8 mouse cellular contexts compared by ENCODE assay signal in genomic region chr16:4541033-4541432, GRCm38 (mm10). TPM values are rescaled to one million over a fixed set of nuclear protein-coding genes. Genes with fewer than 3 reads are reported as not detected.
DNase-seq lines count a peak whose midpoint lies in the region; ATAC-seq and TF ChIP-seq lines count a peak whose summit lies in the region.

No protein-coding gene starts in this region.

- H3K9ac ChIP-seq in lung, postnatal 0 days (replicated peaks; ENCODE audit: low read depth), result no peak overlapping the region
- H3K9ac ChIP-seq in forebrain, embryonic 12.5 days, result no peak overlapping the region
- H3K9ac ChIP-seq in limb, embryonic 14.5 days (ENCODE audit: low read depth, low read length, severe bottlenecking), result peak overlapping the region; percentile 54; the same call in 1 of the 2 replicates
- H3K9ac ChIP-seq in stomach, embryonic 15.5 days, result no peak overlapping the region

- no peaks in the 10 kb centered on the region for H3K27me3 ChIP-seq in lung, postnatal 0 days (replicated peaks; ENCODE audit: insufficient read depth, low read length)
- no peaks in the 10 kb centered on the region for H3K27me3 ChIP-seq in forebrain, embryonic 12.5 days
- H3K27me3 ChIP-seq in limb, embryonic 14.5 days (ENCODE audit: control insufficient read depth, insufficient read depth, low read length), result no peaks in the 10 kb centered on the region
- no peaks in the 10 kb centered on the region for H3K27me3 ChIP-seq in stomach, embryonic 15.5 days (replicated peaks)

- peak overlapping the region; percentile 36; the same call in 1 of the 2 replicates for H3K4me3 ChIP-seq in lung, postnatal 0 days (ENCODE audit: low read depth, low read length)
- H3K4me3 ChIP-seq in forebrain, embryonic 12.5 days (replicated peaks), result peak overlapping the region; percentile 46
- peak overlapping the region; percentile 50 for H3K4me3 ChIP-seq in limb, embryonic 14.5 days (replicated peaks; ENCODE audit: low read length)
- H3K4me3 ChIP-seq in stomach, embryonic 15.5 days (replicated peaks), result peak overlapping the region; percentile 48

- no peaks in the 10 kb centered on the region for H3K9me3 ChIP-seq in lung, postnatal 0 days (ENCODE audit: low read length)
- no peaks in the 10 kb centered on the region for H3K9me3 ChIP-seq in forebrain, embryonic 12.5 days
- H3K9me3 ChIP-seq in limb, embryonic 14.5 days (ENCODE audit: control insufficient read depth, low read length), result no peaks in the 10 kb centered on the region
- no peaks in the 10 kb centered on the region for H3K9me3 ChIP-seq in stomach, embryonic 15.5 days

- TF ChIP-seq CTCF in lung, postnatal 0 days (IDR thresholded peaks at IDR 0.05), result no peak

- no peak overlapping the region for H3K27ac ChIP-seq in lung, postnatal 0 days (ENCODE audit: low read length)
- no peak overlapping the region for H3K27ac ChIP-seq in forebrain, embryonic 12.5 days
- peak overlapping the region; percentile 71; the same call in 1 of the 2 replicates for H3K27ac ChIP-seq in limb, embryonic 14.5 days (replicated peaks; ENCODE audit: low read depth, low read length)
- H3K27ac ChIP-seq in stomach, embryonic 15.5 days, result no peak overlapping the region

- no peaks in the 10 kb centered on the region for H3K4me1 ChIP-seq in lung, postnatal 0 days (ENCODE audit: insufficient read depth, low read depth, low read length)
- H3K4me1 ChIP-seq in forebrain, embryonic 12.5 days, result peaks cover 9% of the 10 kb centered on the region; the same call in 1 of the 2 replicates
- peaks cover 3% of the 10 kb centered on the region; the same call in 1 of the 2 replicates for H3K4me1 ChIP-seq in limb, embryonic 14.5 days (ENCODE audit: control insufficient read depth, insufficient read depth, low read length)
- H3K4me1 ChIP-seq in stomach, embryonic 15.5 days, result no peaks in the 10 kb centered on the region

- peaks cover 9% of the 10 kb centered on the region; the same call in 1 of the 2 replicates for H3K36me3 ChIP-seq in lung, postnatal 0 days (ENCODE audit: insufficient read depth, low read length)
- H3K36me3 ChIP-seq in forebrain, embryonic 12.5 days (replicated peaks), result peaks cover 13% of the 10 kb centered on the region
- H3K36me3 ChIP-seq in limb, embryonic 14.5 days (ENCODE audit: control insufficient read depth, insufficient read depth, low read length), result peaks cover 14% of the 10 kb centered on the region
- H3K36me3 ChIP-seq in stomach, embryonic 15.5 days, result peaks cover 7% of the 10 kb centered on the region; the same call in 1 of the 2 replicates

- TF ChIP-seq EP300 in lung, postnatal 0 days (IDR thresholded peaks at IDR 0.05), result no peak

- no peak for ATAC-seq in lung, postnatal 0 days
- ATAC-seq in forebrain, embryonic 12.5 days (ENCODE audit: low FRiP score), result no peak
- no peak for ATAC-seq in limb, embryonic 14.5 days (ENCODE audit: low FRiP score, low read depth)
- ATAC-seq in stomach, embryonic 15.5 days (ENCODE audit: insufficient read depth, low FRiP score, low read depth), result no peak
- ATAC-seq in granulocyte monocyte progenitor cell, adult 5-6 weeks (replicated peaks; ENCODE audit: poor library complexity, severe bottlenecking), result no peak

- peak overlapping the region; percentile 54 for H3K4me2 ChIP-seq in lung, postnatal 0 days (replicated peaks; ENCODE audit: low read depth, low read length)
- H3K4me2 ChIP-seq in forebrain, embryonic 12.5 days, result peak overlapping the region; percentile 58
- peak overlapping the region; percentile 56 for H3K4me2 ChIP-seq in limb, embryonic 14.5 days (replicated peaks; ENCODE audit: low read depth, low read length, severe bottlenecking)
- H3K4me2 ChIP-seq in stomach, embryonic 15.5 days, result peak overlapping the region; percentile 56

- DNase-seq in lung, postnatal 0 days (ENCODE audit: low spot score), result no peak
- no peak for DNase-seq in lung, postnatal 10 days
- no peak for DNase-seq in limb, embryonic 14.5 days (ENCODE audit: low spot score)
- no peak for DNase-seq in ovary, adult 18-20 months (ENCODE audit: low spot score)
- DNase-seq in adrenal gland, postnatal 10 days, result no peak

- WGBS in lung, postnatal 0 days, result 53% methylated on average over 4 of the region's 4 CpGs
- WGBS in forebrain, embryonic 12.5 days, result 61% methylated on average over 4 of the region's 4 CpGs
- WGBS in limb, embryonic 14.5 days, result 55% methylated on average over 4 of the region's 4 CpGs
- 61% methylated on average over 4 of the region's 4 CpGs for WGBS in stomach, embryonic 15.5 days

- no peak for TF ChIP-seq POLR2A in limb, embryonic 14.5 days (IDR thresholded peaks at IDR 0.05; ENCODE audit: borderline replicate concordance, extremely low read depth, insufficient read depth, insufficient read length)

RNA-seq across cellular contexts. Expression of gene Srl, which starts 0.6 kb away (rescaled TPM):
- polyA plus RNA-seq in lung, postnatal 0 days (2015; fragmentation: Nextera tagmentation; extraction: Ambion mirVana), result 5.5 and 6.6 TPM in 2 replicates
- polyA plus RNA-seq in forebrain, embryonic 12.5 days (2016; fragmentation: Nextera tagmentation; extraction: Ambion mirVana), result 27.6 and 30.7 TPM in 2 replicates
- 40.7 and 44.2 TPM in 2 replicates for polyA plus RNA-seq in limb, embryonic 14.5 days (2012; rRNA removed)
- 47.3 and 53.7 TPM in 2 replicates for polyA plus RNA-seq in limb, embryonic 14.5 days (2014; fragmentation: Nextera tagmentation; extraction: Ambion mirVana)
- 9.3 and 13.7 TPM in 2 replicates for polyA plus RNA-seq in stomach, embryonic 15.5 days (2015; fragmentation: Nextera tagmentation; extraction: Ambion mirVana)
- 100 to 1,000 TPM in 1 of 2 experiments, 10 to 100 TPM in 1; 35.9 to 108 TPM for total RNA-seq in adrenal gland, postnatal 10 days (2021)
- 16.1 and 16.3 TPM in 2 replicates for total RNA-seq in granulocyte monocyte progenitor cell, adult 5-6 weeks (2014; fragmentation: Nextera tagmentation)
- 8.2 and 29.9 TPM in 2 replicates for total RNA-seq in granulocyte monocyte progenitor cell, adult 5-6 weeks (2017)

RNA-seq across cellular contexts. Expression of gene Tfap4, which starts 18.6 kb away (rescaled TPM):
- 5.7 and 6.4 TPM in 2 replicates for polyA plus RNA-seq in lung, postnatal 0 days (2015; fragmentation: Nextera tagmentation; extraction: Ambion mirVana)
- polyA plus RNA-seq in forebrain, embryonic 12.5 days (2016; fragmentation: Nextera tagmentation; extraction: Ambion mirVana), result 20.9 and 22.6 TPM in 2 replicates
- 29.9 and 31.5 TPM in 2 replicates for polyA plus RNA-seq in limb, embryonic 14.5 days (2012; rRNA removed)
- polyA plus RNA-seq in limb, embryonic 14.5 days (2014; fragmentation: Nextera tagmentation; extraction: Ambion mirVana), result 19.6 and 22.8 TPM in 2 replicates
- 20.3 and 22.4 TPM in 2 replicates for polyA plus RNA-seq in stomach, embryonic 15.5 days (2015; fragmentation: Nextera tagmentation; extraction: Ambion mirVana)
- total RNA-seq in adrenal gland, postnatal 10 days (2021), result 10 to 100 TPM in 1 of 2 experiments, 1 to 10 TPM in 1; 6.5 to 12.3 TPM
- total RNA-seq in granulocyte monocyte progenitor cell, adult 5-6 weeks (2014; fragmentation: Nextera tagmentation), result 34.8 and 46.6 TPM in 2 replicates
- 36.4 and 47.6 TPM in 2 replicates for total RNA-seq in granulocyte monocyte progenitor cell, adult 5-6 weeks (2017)

RNA-seq across cellular contexts. Expression of gene Glis2, which starts 53.5 kb away (rescaled TPM):
- 20.7 and 26.5 TPM in 2 replicates for polyA plus RNA-seq in lung, postnatal 0 days (2015; fragmentation: Nextera tagmentation; extraction: Ambion mirVana)
- 22.0 and 26.6 TPM in 2 replicates for polyA plus RNA-seq in forebrain, embryonic 12.5 days (2016; fragmentation: Nextera tagmentation; extraction: Ambion mirVana)
- 83.8 and 110 TPM in 2 replicates for polyA plus RNA-seq in limb, embryonic 14.5 days (2012; rRNA removed)
- polyA plus RNA-seq in limb, embryonic 14.5 days (2014; fragmentation: Nextera tagmentation; extraction: Ambion mirVana), result 45.9 and 53.3 TPM in 2 replicates
- 27.9 and 30.6 TPM in 2 replicates for polyA plus RNA-seq in stomach, embryonic 15.5 days (2015; fragmentation: Nextera tagmentation; extraction: Ambion mirVana)
- 10 to 100 TPM; 22.9 to 34.3 TPM for total RNA-seq in adrenal gland, postnatal 10 days (2021)
- 2.1 and 2.8 TPM in 2 replicates for total RNA-seq in granulocyte monocyte progenitor cell, adult 5-6 weeks (2014; fragmentation: Nextera tagmentation)
- total RNA-seq in granulocyte monocyte progenitor cell, adult 5-6 weeks (2017), result 0.39 TPM in 1 of 2 replicates, not detected in the other
